Comparison of ENCODE assay signal across 17 mouse cellular contexts in genomic region chr8:13595861-13596260, GRCm38 (mm10). TPM values are rescaled to one million over a fixed set of nuclear protein-coding genes. Genes with fewer than 3 reads are reported as not detected.
DNase-seq lines count a peak whose midpoint lies in the region; TF ChIP-seq lines count a peak whose summit lies in the region.
"Had no signal": no experiment of that assay in that cellular context is flagged by ENCODE, and none has a peak within 500 bp of the region (broad histone marks: within the 10 kb centered on the region; RNA-seq: fewer than 3 reads in every experiment).

No protein-coding gene starts in this region.

- TF ChIP-seq CTCF in heart, adult 2 months (IDR thresholded peaks at IDR 0.05): peak; percentile 16

- no peaks in the 10 kb centered on the region for H3K27me3 ChIP-seq in heart, adult 2 months (ENCODE audit: control insufficient read depth, insufficient read depth, low read length)
- no peaks in the 10 kb centered on the region for H3K27me3 ChIP-seq in splenic B cell, adult 2 months (ENCODE audit: control insufficient read depth, insufficient read depth, low read length, poor library complexity, severe bottlenecking)
- H3K27me3 ChIP-seq: embryonic facial prominence, embryonic 15.5 days; neural tube, embryonic 13.5 days had no signal

- TF ChIP-seq EP300 in heart, adult 2 months (IDR thresholded peaks at IDR 0.05; ENCODE audit: insufficient read depth, low read depth, low read length): no peak

- H3K79me2 ChIP-seq in heart, adult 2 months (replicated peaks; ENCODE audit: control insufficient read depth, insufficient read depth, low read length): no peaks in the 10 kb centered on the region

- H3K4me3 ChIP-seq in heart, adult 2 months: no peak overlapping the region
- H3K4me3 ChIP-seq: embryonic facial prominence, embryonic 15.5 days; neural tube, embryonic 13.5 days had no signal

- no peak for TF ChIP-seq POLR2A in heart, adult 2 months (IDR thresholded peaks at IDR 0.05; ENCODE audit: insufficient read depth, low read depth, low read length)

- 92% methylated on average over 6 of the region's 6 CpGs for WGBS in heart, adult 2 months

- intact Hi-C loops in heart, adult 2 months (cut with DNase I): loop anchor here (2.0 to 5.0 kb wide), 2 partner anchors 45 to 131 kb away; no protein-coding TSS in a partner anchor
- intact Hi-C loops in heart, postnatal 14 days (cut with DNase I): no loop called here

- H3K4me1 ChIP-seq in heart, adult 2 months (ENCODE audit: control insufficient read depth, insufficient read depth, low read length): peaks cover 6% of the 10 kb centered on the region

- DNase-seq in heart, adult 2 months: peak in 1 of 2 experiments; percentile 35
- DNase-seq in heart, postnatal 14 days: no peak
- peak; percentile 41 to 58 for DNase-seq in spleen, adult 18-20 months
- no peak for DNase-seq in spleen, adult 12 weeks (ENCODE audit: low spot score)
- DNase-seq in cerebellum, adult 9-11 months: peak; percentile 60
- DNase-seq in splenic B cell, adult 2 months (ENCODE audit: low read depth, low spot score): peak; percentile 61
- no peak for DNase-seq in adrenal gland, postnatal 10 days
- DNase-seq in layer of hippocampus, postnatal 14 days (ENCODE audit: low spot score in 2 of 2): no peak
- DNase-seq: forebrain, postnatal 0 days; kidney, postnatal 4 days; right cerebral cortex, postnatal 14 days had no signal

- H3K27ac ChIP-seq in heart, adult 2 months: no peak overlapping the region
- H3K27ac ChIP-seq: embryonic facial prominence, embryonic 15.5 days; neural tube, embryonic 13.5 days had no signal

- no peaks in the 10 kb centered on the region for H3K36me3 ChIP-seq in heart, adult 2 months (ENCODE audit: control insufficient read depth, insufficient read depth, low read length)
- H3K36me3 ChIP-seq in splenic B cell, adult 2 months (ENCODE audit: control insufficient read depth, insufficient read depth, low read length, poor library complexity, severe bottlenecking): peaks cover 4% of the 10 kb centered on the region; the same call in 1 of the 2 replicates

- no peak overlapping the region for H3K9ac ChIP-seq in heart, adult 2 months (ENCODE audit: low read depth, low read length)
- H3K9ac ChIP-seq: embryonic facial prominence, embryonic 15.5 days; forebrain, postnatal 0 days; neural tube, embryonic 13.5 days had no signal

RNA-seq across cellular contexts. Expression of gene 1700029H14Rik, which starts 33.6 kb away (rescaled TPM):
- not detected for total RNA-seq in heart, adult 2 months (2021)
- polyA plus RNA-seq in heart, adult 2 months (2012; rRNA removed): 0.32 and 0.45 TPM in 2 replicates
- total RNA-seq in heart, postnatal 14 days (2021): not detected
- total RNA-seq in adrenal gland, postnatal 10 days (2021): not detected
- 1 to 10 TPM in 1 of 2 experiments, under 1 TPM in 1; 0.41 to 1.3 TPM for total RNA-seq in layer of hippocampus, postnatal 14 days (2021)
- total RNA-seq: left cerebral cortex, postnatal 36 days; megakaryocyte progenitor cell, adult 5-6 weeks had no signal
- polyA plus RNA-seq: activated CD4-positive, CD25-positive, alpha-beta regulatory T cell, adult 4 months; embryonic facial prominence, embryonic 15.5 days; forebrain, postnatal 0 days; hindbrain, embryonic 11.5 days; neural tube, embryonic 13.5 days had no signal

Comparison
In these comparisons a context has a peak if more than half of its experiments do, and no peak if none do; other contexts are left out.
1. DNase-seq: peak in spleen, adult 18-20 months (2 of 2), cerebellum, adult 9-11 months (single experiment) and splenic B cell, adult 2 months (single experiment); none in heart, postnatal 14 days (0 of 2), spleen, adult 12 weeks (single experiment), adrenal gland, postnatal 10 days (single experiment) and layer of hippocampus, postnatal 14 days (0 of 2).